Mouse (Mus musculus) forebrain, embryonic 16.5 days (tissue): ENCODE data around the gene Arsg. TPM values are rescaled to one million over a fixed set of nuclear protein-coding genes. Genes with fewer than 3 reads are reported as not detected.

ENCODE experiments used
- ATAC-seq: fragments of 200-750 bp; cut with Nextera tagmentation; 2 replicates; pipeline ENCODE4 v1.8.0; 2017; ENCODE audit warnings: mild to moderate bottlenecking, moderate library complexity
- H3K27ac ChIP-seq: fragments of 300-500 bp; sonication (generic); 2 replicates; pipeline ENCODE4 v1.5.1; 2014; ENCODE audit warnings: low read length, control low read depth
- H3K27me3 ChIP-seq: fragments of 300-500 bp; sonication (generic); replicated peaks from 2 replicates; pipeline ENCODE4 v1.6.1; 2014; ENCODE audit warnings: low read length; ENCODE audit not compliant: control insufficient read depth, insufficient read depth
- H3K36me3 ChIP-seq: fragments of 300-500 bp; sonication (generic); 2 replicates; pipeline ENCODE4 v1.6.1; 2014; ENCODE audit not compliant: control insufficient read depth, insufficient read depth
- H3K4me1 ChIP-seq: fragments of 300-500 bp; sonication (generic); replicated peaks from 2 replicates; pipeline ENCODE4 v1.6.1; 2014; ENCODE audit warnings: low read length; ENCODE audit not compliant: control insufficient read depth, insufficient read depth
- H3K4me2 ChIP-seq: fragments of 300-500 bp; sonication (generic); 2 replicates; pipeline ENCODE4 v1.6.1; 2014; ENCODE audit warnings: mild to moderate bottlenecking, low read length, control low read depth
- H3K4me3 ChIP-seq: fragments of 300-500 bp; sonication (generic); replicated peaks from 2 replicates; pipeline ENCODE4 v1.5.1; 2014; ENCODE audit warnings: mild to moderate bottlenecking, low read length, control low read depth
- H3K9ac ChIP-seq: fragments of 300-500 bp; sonication (generic); replicated peaks from 2 replicates; pipeline ENCODE4 v1.6.1; 2014; ENCODE audit warnings: low read depth, low read length, control low read depth
- H3K9me3 ChIP-seq: fragments of 300-500 bp; sonication (generic); 2 replicates; pipeline ENCODE4 v1.6.1; 2016; ENCODE audit warnings: low read length; ENCODE audit not compliant: control insufficient read depth
- WGBS: fragments of 180-500 bp; shearing (Covaris S2); extraction: QIAGEN DNeasy Blood & Tissue Kit; methylation state at CpG from one replicate; pipeline ENCODE4 v1.1.7; 2014; 5-methylcytosine and 5-hydroxymethylcytosine counted together
- polyA plus RNA-seq: library from polyadenylated mRNA; unstranded; fragments of >200 nt; fragmentation: Nextera tagmentation; extraction: Ambion mirVana; gene quantifications from 2 replicates; pipeline ENCODE4 v1.2.1, GENCODE M21; 2015

Arsg gene
- 3.2 and 4.1 TPM in 2 replicates for polyA plus RNA-seq

DNA sequence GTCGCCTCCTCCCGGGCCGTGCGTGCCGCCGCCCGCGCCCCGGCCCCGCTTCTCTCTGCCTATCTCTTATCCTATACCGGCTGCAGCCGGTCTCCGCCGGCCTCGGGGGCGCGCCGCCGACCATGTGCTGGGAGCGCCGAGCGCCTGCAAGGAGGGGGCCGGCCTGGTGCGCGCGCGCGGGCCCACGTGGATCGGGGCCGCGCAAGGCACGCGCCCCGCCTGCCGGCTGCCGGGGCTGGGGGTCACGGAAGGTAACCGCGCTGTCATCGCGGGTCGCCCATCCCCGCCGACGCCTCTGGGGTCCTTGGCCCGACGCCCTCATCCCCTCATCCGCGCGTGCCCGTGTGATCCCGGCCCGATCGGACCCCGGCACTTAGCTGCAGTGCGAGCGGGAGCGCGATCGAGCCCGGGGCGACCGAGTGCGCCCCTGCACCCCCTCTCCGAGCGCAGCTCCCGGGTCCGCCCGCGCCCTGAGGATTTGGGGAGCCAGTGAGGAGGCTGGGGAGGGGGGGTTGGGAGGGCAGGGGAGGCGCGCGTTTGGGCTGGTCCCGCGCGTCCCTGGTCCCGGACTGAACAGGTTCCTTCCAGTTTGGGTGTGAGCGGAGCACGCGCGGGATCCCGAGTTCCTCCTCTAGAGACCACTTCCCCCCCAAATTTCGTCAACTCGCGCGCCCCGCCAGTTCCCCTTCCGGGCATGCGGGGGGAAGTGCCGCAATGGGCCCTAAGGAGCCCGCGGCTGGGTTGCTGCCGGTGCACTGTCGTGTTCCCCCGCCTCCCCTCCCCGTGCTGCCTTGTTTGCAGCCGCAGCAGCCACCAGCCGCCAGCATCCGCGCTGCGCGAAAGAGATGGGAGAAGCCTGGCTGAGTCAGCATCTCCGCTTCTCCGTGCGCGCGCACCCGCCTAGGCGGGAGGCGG is at the start of gene Arsg, which contains the start of gene Slc16a6:
Arsg (plus strand) TSS at position 204 of the 915 bp plus-strand sequence.
Slc16a6 (minus strand) TSS at position 428 of the 915 bp plus-strand sequence.
- H3K4me1 ChIP-seq, result peaks cover 16% of the 10 kb centered on the region
- H3K4me3 ChIP-seq, result peak within 1 kb of the TSS; percentile 76
- H3K9ac ChIP-seq, result peak within 1 kb of the TSS; percentile 88
- H3K4me2 ChIP-seq, result peak within 1 kb of the TSS; percentile 83
- under 1% methylated on average over 103 of the region's 111 CpGs for WGBS
- H3K9me3 ChIP-seq, result no peaks in the 10 kb centered on the region
- H3K36me3 ChIP-seq, result no peaks in the 10 kb centered on the region
- H3K27me3 ChIP-seq, result no peaks in the 10 kb centered on the region
- peak within 1 kb of the TSS; percentile 88 for H3K27ac ChIP-seq
- peak; percentile 89 for ATAC-seq

DNA sequence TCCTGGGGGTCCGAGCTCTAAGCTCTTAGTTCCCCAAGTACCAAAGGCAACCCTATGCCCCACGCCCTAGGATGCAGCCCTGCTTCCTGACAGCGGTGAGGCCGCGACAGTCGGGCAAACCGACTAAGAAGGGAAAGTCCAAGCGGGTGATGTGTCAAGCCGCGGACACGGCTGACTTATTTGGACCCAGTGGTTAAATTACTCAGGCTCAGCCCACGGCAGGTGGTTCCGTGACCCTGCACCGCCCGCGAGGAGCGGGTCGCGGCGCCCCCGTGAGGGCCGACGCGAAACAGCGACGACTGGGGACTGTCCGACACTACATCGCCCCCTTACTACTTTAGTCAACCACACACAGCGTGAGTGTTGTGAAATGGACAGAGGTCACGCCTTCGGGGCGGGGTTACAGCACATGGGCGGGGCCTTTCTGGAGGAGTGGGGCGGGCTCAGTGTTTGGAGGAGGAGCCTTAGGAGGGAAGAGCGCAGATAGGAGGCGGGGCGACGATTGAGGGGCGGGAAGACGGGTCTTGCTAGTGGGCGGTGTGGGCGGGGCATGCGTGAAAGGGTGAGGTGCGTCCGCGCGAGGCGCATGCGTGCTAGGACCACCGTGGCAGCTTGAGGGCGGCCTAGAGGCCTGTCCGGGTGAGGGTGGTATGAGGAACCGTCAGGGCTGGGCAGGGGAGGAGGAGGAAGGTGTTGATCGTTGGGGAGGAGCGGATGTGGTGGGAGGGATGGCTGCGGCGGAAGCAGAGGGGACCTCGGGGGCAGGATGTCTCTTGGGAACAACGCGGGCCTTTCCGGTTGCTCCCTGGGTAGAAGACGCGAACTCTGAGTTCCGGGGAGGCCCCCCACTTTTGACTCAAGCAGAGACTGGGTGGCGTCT is 47.5 kb upstream of the Arsg start, which contains the start of gene Amz2:
Amz2 (plus strand) TSS at position 555 of the 880 bp plus-strand sequence.
- H3K9ac ChIP-seq, result peak within 1 kb of the TSS; percentile 80
- no peaks in the 10 kb centered on the region for H3K9me3 ChIP-seq
- under 1% methylated on average over 65 of the region's 65 CpGs for WGBS
- H3K4me3 ChIP-seq, result peak within 1 kb of the TSS; percentile 78
- peak; percentile 95 for ATAC-seq
- peaks cover 11% of the 10 kb centered on the region for H3K4me1 ChIP-seq
- H3K27me3 ChIP-seq, result no peaks in the 10 kb centered on the region
- peaks cover 11% of the 10 kb centered on the region; the same call in 1 of the 2 replicates for H3K36me3 ChIP-seq
- H3K4me2 ChIP-seq, result peak within 1 kb of the TSS; percentile 57
- peak within 1 kb of the TSS; percentile 77 for H3K27ac ChIP-seq

DNA sequence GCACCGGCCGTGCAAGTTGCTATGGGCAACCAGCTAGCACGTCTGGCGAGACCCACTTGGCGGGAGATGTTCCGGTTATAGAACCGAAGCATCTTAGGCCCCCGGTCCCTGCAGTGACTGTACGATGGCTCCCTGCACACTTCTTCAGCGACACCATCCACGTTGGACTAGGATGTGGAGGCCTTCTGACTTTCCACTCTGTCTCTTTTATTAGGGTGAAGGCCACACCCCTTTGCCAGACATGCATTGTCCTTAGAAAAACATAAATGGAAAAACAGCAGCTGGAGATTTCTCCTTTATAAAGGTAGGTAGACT is 46.9 kb upstream of the Arsg start:
- H3K9me3 ChIP-seq, result no peaks in the 10 kb centered on the region
- H3K4me1 ChIP-seq, result peaks cover 11% of the 10 kb centered on the region
- ATAC-seq, result no peak
- H3K4me2 ChIP-seq, result peak overlapping the region; percentile 57
- no peaks in the 10 kb centered on the region for H3K27me3 ChIP-seq
- peak overlapping the region; percentile 78 for H3K4me3 ChIP-seq
- 0% methylated on average over 11 of the region's 11 CpGs for WGBS
- H3K36me3 ChIP-seq, result peaks cover 11% of the 10 kb centered on the region; the same call in 1 of the 2 replicates
- H3K27ac ChIP-seq, result peak overlapping the region; percentile 77
- peak overlapping the region; percentile 80 for H3K9ac ChIP-seq

- Histone ChIP-seq H3K27me3 (no peaks in the 10 kb centered on the region), H3K9me3 (no peaks in the 10 kb centered on the region), H3K9ac (no peak overlapping the region), H3K4me1 (peaks cover 15% of the 10 kb centered on the region), H3K36me3 (peaks cover 11% of the 10 kb centered on the region; the same call in 1 of the 2 replicates), H3K27ac (no peak overlapping the region), H3K4me2 (peak overlapping the region; percentile 57), H3K4me3 (no peak overlapping the region)
- no peak for ATAC-seq
- 97% methylated on average over 5 of the region's 5 CpGs for WGBS
Measured at GRCm38 (mm10) chr11:109427353-109427752, 45.8 kb upstream of the Arsg start.

- no peak overlapping the region for H3K9ac ChIP-seq
- no peak overlapping the region for H3K4me3 ChIP-seq
- H3K27ac ChIP-seq, result no peak overlapping the region
- H3K9me3 ChIP-seq, result no peaks in the 10 kb centered on the region
- peaks cover 25% of the 10 kb centered on the region for H3K36me3 ChIP-seq
- 95% methylated on average over 16 of the region's 16 CpGs for WGBS
- H3K4me2 ChIP-seq, result no peak overlapping the region
- peaks cover 4% of the 10 kb centered on the region for H3K4me1 ChIP-seq
- no peak for ATAC-seq
- no peaks in the 10 kb centered on the region for H3K27me3 ChIP-seq
Measured at GRCm38 (mm10) chr11:109434233-109434798, 38.9 kb upstream of the Arsg start.

DNA sequence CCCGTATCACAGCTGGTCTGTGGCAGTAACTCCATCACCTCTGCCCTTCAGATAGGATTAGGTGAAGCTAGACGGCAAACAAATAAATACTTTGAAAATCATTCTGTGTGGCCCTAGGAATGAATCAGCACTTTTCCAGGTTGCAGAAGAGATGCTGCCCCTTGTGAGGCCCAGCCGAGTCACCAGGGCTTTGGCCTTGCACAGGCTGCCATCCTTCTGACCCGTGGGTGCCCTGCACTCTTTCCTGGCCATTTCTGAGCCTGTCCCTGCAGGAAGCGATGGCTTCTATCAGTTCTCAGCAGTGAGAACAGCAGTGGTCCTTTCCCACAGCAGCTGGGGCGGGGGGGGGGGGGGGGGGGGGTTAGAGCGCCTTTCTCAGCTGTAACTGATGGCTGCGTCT is 36.3 kb upstream of the Arsg start:
- 63% methylated on average over 8 of the region's 8 CpGs for WGBS
- no peak overlapping the region for H3K4me2 ChIP-seq
- no peak for ATAC-seq
- H3K9me3 ChIP-seq, result no peaks in the 10 kb centered on the region
- H3K4me1 ChIP-seq, result peaks cover 8% of the 10 kb centered on the region
- H3K27ac ChIP-seq, result no peak overlapping the region
- peaks cover 19% of the 10 kb centered on the region for H3K36me3 ChIP-seq
- no peak overlapping the region for H3K9ac ChIP-seq
- H3K27me3 ChIP-seq, result no peaks in the 10 kb centered on the region
- no peak overlapping the region for H3K4me3 ChIP-seq

GRCm38 (mm10) chr11:109439209-109439608 is 34.0 kb upstream of the Arsg start:
- no peak overlapping the region for H3K27ac ChIP-seq
- WGBS, result 16% methylated on average over 5 of the region's 5 CpGs
- H3K9me3 ChIP-seq, result no peaks in the 10 kb centered on the region
- peak; percentile 42 for ATAC-seq
- no peak overlapping the region for H3K9ac ChIP-seq
- no peaks in the 10 kb centered on the region for H3K27me3 ChIP-seq
- H3K36me3 ChIP-seq, result peaks cover 18% of the 10 kb centered on the region
- no peak overlapping the region for H3K4me3 ChIP-seq
- no peak overlapping the region; the same call in 1 of the 2 replicates for H3K4me2 ChIP-seq
- H3K4me1 ChIP-seq, result peaks cover 8% of the 10 kb centered on the region

- H3K27ac ChIP-seq, result no peak overlapping the region
- H3K4me1 ChIP-seq, result peaks cover 8% of the 10 kb centered on the region
- peaks cover 11% of the 10 kb centered on the region for H3K36me3 ChIP-seq
- H3K4me3 ChIP-seq, result peak overlapping the region; percentile 45
- 2% methylated on average over 32 of the region's 32 CpGs for WGBS
- no peaks in the 10 kb centered on the region for H3K9me3 ChIP-seq
- peak overlapping the region; percentile 53 for H3K9ac ChIP-seq
- no peaks in the 10 kb centered on the region for H3K27me3 ChIP-seq
- peak overlapping the region; percentile 65 for H3K4me2 ChIP-seq
- peak; percentile 53 for ATAC-seq
Measured at GRCm38 (mm10) chr11:109439829-109440340, 33.3 kb upstream of the Arsg start.
